Mouse (Mus musculus): ENCODE measurements around the gene Adarb2.

GRCm38 (mm10) chr13:8729972-8730645 is 527.4 kb downstream of the Adarb2 start:
- no peak for TF ChIP-seq CTCF (IDR thresholded peaks at IDR 0.05; ENCODE audit: extremely low read depth, insufficient read length, insufficient replicate concordance, low read depth, low read length)
- TF ChIP-seq POLR2A (IDR thresholded peaks at IDR 0.05; ENCODE audit: low read depth, low read length) = no peak
